Mouse (Mus musculus) intestine, embryonic 16.5 days (tissue): ENCODE measurements at regions not wholly inside any gene's neighbourhood (a gene's known extent, or its start where the extent isn't known, plus 50 kb on each side); places are given as distances from the start of the nearest gene placed in this dataset.

Experiments used
- ATAC-seq: fragments of 200-750 bp; cut with Nextera tagmentation; 2 replicates; pipeline ENCODE4 v1.8.0; 2017; ENCODE audit warnings: moderate TSS enrichment, moderate library complexity
- H3K27ac ChIP-seq: fragments of 300-500 bp; sonication (generic); 2 replicates; pipeline ENCODE4 v1.5.1; 2014; ENCODE audit warnings: mild to moderate bottlenecking, low read length
- H3K27me3 ChIP-seq: fragments of 300-500 bp; sonication (generic); replicated peaks from 2 replicates; pipeline ENCODE4 v1.6.1; 2014; ENCODE audit warnings: low read length, control low read depth, mixed read lengths; ENCODE audit not compliant: control insufficient read depth, insufficient read depth
- H3K36me3 ChIP-seq: fragments of 300-500 bp; sonication (generic); 2 replicates; pipeline ENCODE4 v1.6.1; 2014; ENCODE audit warnings: low read length, control low read depth; ENCODE audit not compliant: control insufficient read depth, insufficient read depth
- H3K4me1 ChIP-seq: fragments of 300-500 bp; sonication (generic); 2 replicates; pipeline ENCODE4 v1.6.1; 2014; ENCODE audit warnings: low read length, control low read depth, mixed read lengths; ENCODE audit not compliant: control insufficient read depth, insufficient read depth
- H3K4me2 ChIP-seq: fragments of 300-500 bp; sonication (generic); 2 replicates; pipeline ENCODE4 v1.6.1; 2014; ENCODE audit warnings: low read depth, low read length, control low read depth
- H3K4me3 ChIP-seq: fragments of 300-500 bp; sonication (generic); 2 replicates; pipeline ENCODE4 v1.5.1; 2014; ENCODE audit warnings: mild to moderate bottlenecking, low read length
- H3K9ac ChIP-seq: fragments of 300-500 bp; sonication (generic); 2 replicates; pipeline ENCODE4 v1.6.1; 2014; ENCODE audit warnings: low read depth, low read length
- H3K9me3 ChIP-seq: fragments of 300-500 bp; sonication (generic); 2 replicates; pipeline ENCODE4 v1.6.1; 2016; ENCODE audit warnings: low read length, control low read depth; ENCODE audit not compliant: control insufficient read depth
- WGBS: fragments of 180-500 bp; shearing (Covaris S2); extraction: QIAGEN DNeasy Blood & Tissue Kit; methylation state at CpG from one replicate; pipeline ENCODE4 v1.1.7; 2014; 5-methylcytosine and 5-hydroxymethylcytosine counted together

DNA sequence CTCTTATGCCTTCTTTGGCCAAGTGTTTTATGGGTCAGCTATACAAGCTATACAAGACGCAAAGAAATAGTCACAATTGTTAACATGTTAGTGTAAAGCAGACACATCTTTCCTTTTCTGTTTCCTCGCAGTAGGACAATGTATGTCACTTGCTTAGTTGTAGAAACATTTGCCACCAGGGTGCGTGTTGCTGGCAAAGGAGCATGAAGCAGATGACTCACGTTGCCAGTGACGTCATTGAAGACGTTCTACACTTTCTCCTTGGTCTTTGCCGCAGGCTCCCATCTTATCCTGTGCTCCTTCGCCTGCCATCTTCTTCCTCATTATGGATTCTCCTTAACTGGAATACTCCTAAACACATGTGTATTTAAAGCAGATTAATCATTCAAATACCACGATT lies 188.5 kb upstream of the Adra1b start:
- no peak overlapping the region for H3K9ac ChIP-seq
- H3K4me1 ChIP-seq: no peaks in the 10 kb centered on the region
- no peak for ATAC-seq
- no peaks in the 10 kb centered on the region for H3K9me3 ChIP-seq
- H3K4me2 ChIP-seq: no peak overlapping the region
- H3K4me3 ChIP-seq: no peak overlapping the region
- H3K27me3 ChIP-seq: no peaks in the 10 kb centered on the region
- WGBS: 82% methylated on average over 9 of the region's 9 CpGs
- no peak overlapping the region for H3K27ac ChIP-seq
- no peaks in the 10 kb centered on the region for H3K36me3 ChIP-seq

DNA sequence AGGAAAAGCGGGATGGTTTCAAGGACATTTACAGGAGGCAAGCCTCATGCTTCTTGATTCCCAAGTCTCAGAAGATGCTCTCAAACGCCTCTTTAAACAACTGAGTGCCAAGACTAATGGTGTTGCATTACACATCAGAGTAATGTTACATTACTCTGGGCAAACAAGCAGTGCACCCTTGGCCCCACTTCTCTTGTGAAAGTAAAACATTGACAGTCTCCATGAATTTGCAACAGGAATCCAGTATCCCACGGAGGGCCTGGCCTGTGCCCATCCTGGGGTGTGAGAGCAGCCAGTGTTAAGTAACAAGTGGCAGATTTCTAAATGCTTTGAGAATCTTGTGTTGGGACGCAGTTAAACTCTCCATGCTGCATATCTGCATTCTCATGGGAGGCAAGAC lies 194.3 kb upstream of the Adra1b start:
- Histone ChIP-seq H3K27me3 (no peaks in the 10 kb centered on the region), H3K9me3 (no peaks in the 10 kb centered on the region), H3K4me2 (no peak overlapping the region), H3K9ac (no peak overlapping the region), H3K27ac (no peak overlapping the region), H3K36me3 (no peaks in the 10 kb centered on the region), H3K4me1 (no peaks in the 10 kb centered on the region), H3K4me3 (no peak overlapping the region)
- WGBS: 54% methylated on average over 4 of the region's 4 CpGs
- ATAC-seq: no peak

DNA sequence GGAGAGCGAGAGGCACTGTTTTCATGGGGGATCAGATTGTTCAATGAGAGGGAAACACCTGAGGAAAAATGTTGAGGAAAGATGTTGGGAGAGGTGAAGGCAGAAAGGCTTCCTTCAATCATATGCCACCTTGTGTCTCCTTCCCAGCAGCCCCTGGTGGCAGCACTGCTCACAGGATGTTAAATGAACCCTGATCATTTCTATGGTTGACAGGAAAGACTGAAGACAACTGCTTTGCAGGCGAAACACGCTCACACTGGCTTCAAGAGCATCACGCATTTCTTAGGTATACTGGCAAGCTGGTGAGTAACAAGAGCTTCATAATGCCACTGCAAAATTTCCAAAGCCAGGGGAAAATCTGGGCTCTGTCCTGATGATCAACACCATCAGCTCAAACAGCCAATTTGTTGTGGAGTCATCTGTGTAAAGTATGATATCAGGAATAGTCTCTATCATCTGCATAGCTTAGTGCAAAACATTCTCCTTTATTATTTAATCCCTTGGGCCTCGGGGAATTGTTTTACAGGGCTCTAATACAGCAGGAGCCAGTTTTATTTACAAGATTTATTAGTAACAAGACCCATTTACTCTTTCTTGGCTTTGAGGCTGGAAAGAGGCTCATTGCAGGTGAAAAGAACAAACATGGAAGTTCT lies 202.3 kb upstream of the Adra1b start:
- Histone ChIP-seq H3K36me3 (no peaks in the 10 kb centered on the region), H3K4me2 (no peak overlapping the region), H3K27ac (no peak overlapping the region), H3K4me1 (no peaks in the 10 kb centered on the region), H3K9me3 (no peaks in the 10 kb centered on the region), H3K4me3 (no peak overlapping the region), H3K27me3 (no peaks in the 10 kb centered on the region), H3K9ac (no peak overlapping the region)
- no peak for ATAC-seq
- WGBS: 76% methylated on average over 5 of the region's 5 CpGs

DNA sequence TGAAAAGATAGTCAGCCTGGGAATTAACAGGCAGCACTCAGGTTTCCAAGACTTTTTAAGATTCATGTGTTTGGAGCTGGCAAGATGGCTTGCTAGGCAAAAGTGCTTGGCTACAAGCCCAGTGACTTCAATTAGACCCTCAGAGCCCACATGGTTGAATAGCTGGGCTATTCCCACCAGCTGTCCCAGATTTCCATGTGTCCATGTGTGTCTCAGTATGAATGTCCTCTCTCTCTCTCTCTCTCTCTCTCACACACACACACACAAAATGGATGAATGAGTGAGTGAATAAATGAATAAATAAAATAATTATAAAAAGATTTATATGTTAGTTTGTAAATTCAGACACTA lies 202.8 kb upstream of the Adra1b start:
- H3K27me3 ChIP-seq: no peaks in the 10 kb centered on the region
- no peaks in the 10 kb centered on the region for H3K9me3 ChIP-seq
- no peak overlapping the region for H3K4me2 ChIP-seq
- no peak for ATAC-seq
- no peak overlapping the region for H3K4me3 ChIP-seq
- H3K27ac ChIP-seq: no peak overlapping the region
- H3K4me1 ChIP-seq: no peaks in the 10 kb centered on the region
- no peaks in the 10 kb centered on the region for H3K36me3 ChIP-seq
- H3K9ac ChIP-seq: no peak overlapping the region

DNA sequence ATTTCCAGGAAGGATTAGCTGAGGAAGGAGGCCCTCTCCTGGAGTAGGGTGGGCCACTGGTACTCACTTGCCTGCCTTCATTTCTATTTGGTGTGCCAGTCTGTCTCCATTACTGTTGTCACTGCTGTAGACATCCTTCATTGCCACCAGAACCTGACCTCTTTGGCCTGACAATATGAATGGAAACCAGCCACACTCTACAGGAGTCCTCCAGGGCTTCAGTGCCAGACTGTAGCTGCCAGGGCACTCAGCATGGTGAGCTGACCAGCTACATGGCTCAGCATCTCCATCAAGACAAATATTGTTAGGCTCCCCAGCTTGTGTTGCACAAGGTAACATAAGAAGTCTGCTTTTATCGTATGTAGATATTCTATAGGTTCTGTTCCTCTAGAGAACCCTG lies 205.2 kb upstream of the Adra1b start:
- Histone ChIP-seq H3K9ac (no peak overlapping the region), H3K9me3 (no peaks in the 10 kb centered on the region), H3K4me2 (no peak overlapping the region), H3K4me3 (no peak overlapping the region), H3K27ac (no peak overlapping the region), H3K36me3 (no peaks in the 10 kb centered on the region), H3K4me1 (no peaks in the 10 kb centered on the region), H3K27me3 (no peaks in the 10 kb centered on the region)
- ATAC-seq: no peak
- 83% methylated on average over 1 of the region's 1 CpGs for WGBS

DNA sequence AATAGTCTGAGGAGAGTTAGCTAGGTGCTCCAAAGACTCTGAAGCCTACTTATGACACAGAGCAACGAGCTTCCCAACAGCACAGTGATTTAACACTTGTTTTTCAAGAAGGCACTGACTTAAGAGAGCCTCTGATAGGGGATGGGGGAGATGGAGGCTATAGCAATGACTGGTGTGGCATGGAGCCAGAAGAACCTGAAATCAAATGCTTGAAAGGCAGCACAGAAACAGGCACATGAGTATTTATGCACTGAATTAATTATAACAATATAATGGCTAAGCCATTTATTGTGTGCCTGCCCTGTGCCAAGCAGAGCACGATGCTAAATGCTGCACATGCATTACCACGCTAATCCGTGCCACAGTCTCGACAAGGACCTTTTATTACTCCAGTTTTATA lies 210.5 kb upstream of the Adra1b start:
- Histone ChIP-seq H3K4me1 (no peaks in the 10 kb centered on the region), H3K9ac (no peak overlapping the region), H3K27ac (no peak overlapping the region), H3K4me2 (no peak overlapping the region), H3K4me3 (no peak overlapping the region), H3K36me3 (no peaks in the 10 kb centered on the region), H3K9me3 (no peaks in the 10 kb centered on the region), H3K27me3 (no peaks in the 10 kb centered on the region)
- ATAC-seq: no peak
- WGBS: 54% methylated on average over 5 of the region's 5 CpGs

DNA sequence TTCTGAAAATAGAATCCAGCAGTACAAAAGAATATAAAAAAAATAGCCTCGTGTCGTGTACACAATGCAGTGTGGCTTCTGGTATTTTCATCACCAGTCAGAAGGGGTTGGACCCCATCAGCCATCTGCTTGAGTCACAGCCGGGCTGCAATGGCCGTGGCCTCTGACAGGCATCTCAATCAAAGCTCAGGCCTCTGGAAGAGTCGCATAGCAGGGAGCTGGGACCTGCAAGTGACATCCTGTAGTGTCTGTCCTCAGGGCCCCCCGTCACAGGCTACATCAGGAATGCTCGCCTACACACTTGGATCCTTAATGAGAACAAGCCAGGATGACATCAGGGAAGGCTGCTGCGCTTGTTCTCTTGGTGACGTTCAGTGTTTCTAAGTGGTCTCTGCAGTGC lies 226.1 kb upstream of the Adra1b start:
- Histone ChIP-seq H3K4me1 (no peaks in the 10 kb centered on the region), H3K4me2 (no peak overlapping the region), H3K27me3 (no peaks in the 10 kb centered on the region), H3K9me3 (no peaks in the 10 kb centered on the region), H3K4me3 (no peak overlapping the region), H3K36me3 (no peaks in the 10 kb centered on the region), H3K9ac (no peak overlapping the region), H3K27ac (no peak overlapping the region)
- ATAC-seq: no peak
- 64% methylated on average over 9 of the region's 9 CpGs for WGBS

DNA sequence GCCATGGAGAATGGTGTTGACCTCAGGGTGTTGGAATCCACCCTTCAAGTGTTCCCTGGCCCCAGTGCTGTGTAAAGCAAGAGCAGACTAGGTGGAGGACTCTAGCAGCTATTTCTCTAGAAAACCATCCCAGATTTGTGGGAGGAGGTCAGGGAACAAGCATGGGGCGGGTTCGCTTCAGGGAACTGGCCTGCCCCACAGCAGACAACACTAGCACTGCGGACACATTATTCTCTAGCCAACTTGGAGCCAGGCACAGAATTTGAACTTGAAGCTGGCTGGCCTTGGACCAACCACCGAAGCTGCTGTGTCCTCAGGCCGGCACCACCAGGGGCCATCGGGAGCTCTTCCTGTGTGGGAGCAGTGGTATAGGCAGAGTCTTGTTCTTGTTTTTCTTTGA lies 227.5 kb upstream of the Adra1b start:
- Histone ChIP-seq H3K4me1 (no peaks in the 10 kb centered on the region), H3K4me3 (no peak overlapping the region), H3K27me3 (no peaks in the 10 kb centered on the region), H3K4me2 (no peak overlapping the region), H3K27ac (no peak overlapping the region), H3K9me3 (no peaks in the 10 kb centered on the region), H3K9ac (no peak overlapping the region), H3K36me3 (no peaks in the 10 kb centered on the region)
- WGBS: 87% methylated on average over 6 of the region's 6 CpGs
- ATAC-seq: no peak

DNA sequence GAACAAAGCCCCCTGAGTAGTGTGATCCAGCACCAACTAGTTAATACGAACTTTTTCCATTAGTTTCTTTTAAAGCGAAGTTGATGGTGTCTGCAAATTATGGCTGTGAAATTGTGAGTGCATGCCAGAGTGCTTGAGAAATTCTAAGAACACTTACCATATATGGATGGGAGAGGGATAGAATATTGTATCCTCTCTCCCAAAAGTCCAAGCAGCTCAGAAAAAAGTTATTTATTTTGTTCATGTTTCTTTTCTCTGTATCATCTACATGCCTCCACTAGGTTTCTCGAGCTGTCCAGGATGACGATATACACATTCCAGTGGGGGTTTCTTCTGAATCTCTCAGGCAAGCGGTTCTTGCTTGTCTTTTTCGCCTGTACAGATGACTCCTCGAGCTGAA lies 232.2 kb upstream of the Adra1b start:
- Histone ChIP-seq H3K4me2 (no peak overlapping the region), H3K9me3 (no peaks in the 10 kb centered on the region), H3K4me1 (no peaks in the 10 kb centered on the region), H3K4me3 (no peak overlapping the region), H3K27me3 (no peaks in the 10 kb centered on the region), H3K9ac (no peak overlapping the region), H3K36me3 (no peaks in the 10 kb centered on the region), H3K27ac (no peak overlapping the region)
- WGBS: 52% methylated on average over 7 of the region's 7 CpGs
- ATAC-seq: no peak

DNA sequence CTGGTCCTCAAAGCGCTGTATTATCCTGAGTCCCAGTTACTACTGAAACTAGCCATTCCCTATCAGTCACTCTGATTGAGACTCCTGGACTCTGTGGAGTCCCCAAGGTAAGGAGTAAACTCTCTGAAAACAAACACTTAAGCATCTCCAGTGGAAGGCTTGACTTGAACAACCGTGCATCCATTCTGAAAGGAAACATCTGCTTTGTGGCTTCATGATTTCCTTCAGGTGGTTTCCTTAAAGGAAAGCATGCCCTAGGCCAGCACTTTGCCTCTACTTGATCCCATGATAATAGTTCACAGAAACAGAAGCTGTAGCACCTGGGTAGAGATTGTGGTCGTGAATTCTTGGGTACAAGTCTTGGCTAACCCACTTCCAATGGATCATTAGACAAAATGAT lies 235.0 kb upstream of the Adra1b start:
- Histone ChIP-seq H3K9ac (no peak overlapping the region), H3K9me3 (no peaks in the 10 kb centered on the region), H3K4me1 (no peaks in the 10 kb centered on the region), H3K27ac (no peak overlapping the region), H3K4me2 (no peak overlapping the region), H3K36me3 (no peaks in the 10 kb centered on the region), H3K27me3 (no peaks in the 10 kb centered on the region), H3K4me3 (no peak overlapping the region)
- 79% methylated on average over 3 of the region's 3 CpGs for WGBS
- no peak for ATAC-seq
